Mouse (Mus musculus) hindbrain, embryonic 11.5 days (tissue): ENCODE results near the gene Nosip. TPM values are rescaled to one million over a fixed set of nuclear protein-coding genes. Genes with fewer than 3 reads are reported as not detected.
A peak's percentile ranks its signal among the peaks of the same experiment; 100 is the strongest.

ENCODE experiments used
- ATAC-seq: fragments of 200-750 bp; cut with Nextera tagmentation; 2 replicates; pipeline ENCODE4 v1.8.0; 2017; ENCODE audit warnings: mild to moderate bottlenecking, moderate TSS enrichment, moderate library complexity; ENCODE audit not compliant: low FRiP score
- DNase-seq: peaks from one replicate; pipeline ENCODE4 v3.0.0-alpha.2; 2015; ENCODE audit warnings: low spot score
- H3K27ac ChIP-seq: fragments of 300-500 bp; sonication (generic); 2 replicates; pipeline ENCODE4 v1.5.1; 2014; ENCODE audit warnings: mild to moderate bottlenecking, low read depth, low read length
- H3K27me3 ChIP-seq: fragments of 300-500 bp; sonication (generic); 2 replicates; pipeline ENCODE4 v1.6.1; 2014; ENCODE audit warnings: mild to moderate bottlenecking, low read length, moderate library complexity, mixed read lengths; ENCODE audit not compliant: control insufficient read depth, insufficient read depth
- H3K36me3 ChIP-seq: fragments of 300-500 bp; sonication (generic); 2 replicates; pipeline ENCODE4 v1.6.1; 2014; ENCODE audit warnings: mild to moderate bottlenecking, low read length, moderate library complexity, mixed read lengths; ENCODE audit not compliant: control insufficient read depth, insufficient read depth
- H3K4me1 ChIP-seq: fragments of 300-500 bp; sonication (generic); replicated peaks from 2 replicates; pipeline ENCODE4 v1.6.1; 2014; ENCODE audit warnings: low read length, mixed read lengths; ENCODE audit not compliant: control insufficient read depth, insufficient read depth
- H3K4me2 ChIP-seq: fragments of 300-500 bp; sonication (generic); replicated peaks from 2 replicates; pipeline ENCODE4 v1.6.1; 2014; ENCODE audit warnings: mild to moderate bottlenecking, low read depth, low read length
- H3K4me3 ChIP-seq: fragments of 300-500 bp; sonication (generic); 2 replicates; pipeline ENCODE4 v1.5.1; 2014; ENCODE audit warnings: low read depth, low read length
- H3K9ac ChIP-seq: fragments of 300-500 bp; sonication (generic); 2 replicates; pipeline ENCODE4 v1.6.1; 2014; ENCODE audit warnings: low read depth, low read length
- H3K9me3 ChIP-seq: fragments of 300-500 bp; sonication (generic); 2 replicates; pipeline ENCODE4 v1.6.1; 2016; ENCODE audit warnings: low read length; ENCODE audit not compliant: control insufficient read depth
- WGBS: fragments of 180-500 bp; shearing (Covaris S2); extraction: QIAGEN DNeasy Blood & Tissue Kit; methylation state at CpG from one replicate; pipeline ENCODE4 v1.1.7; 2014; 5-methylcytosine and 5-hydroxymethylcytosine counted together
- polyA plus RNA-seq: library from polyadenylated mRNA; unstranded; fragments of >200 nt; fragmentation: Nextera tagmentation; extraction: Ambion mirVana; gene quantifications from 2 replicates; pipeline ENCODE4 v1.2.1, GENCODE M21; 2014

Nosip gene
- 58.2 and 62.7 TPM in 2 replicates for polyA plus RNA-seq

- Histone ChIP-seq H3K27ac (peak within 1 kb of the TSS; percentile 68), H3K9me3 (no peaks in the 10 kb centered on the region), H3K27me3 (no peaks in the 10 kb centered on the region), H3K4me2 (peak within 1 kb of the TSS; percentile 42), H3K4me3 (peak within 1 kb of the TSS; percentile 54), H3K9ac (peak within 1 kb of the TSS; percentile 49), H3K36me3 (no peaks in the 10 kb centered on the region), H3K4me1 (peaks cover 6% of the 10 kb centered on the region; the same call in 1 of the 2 replicates)
- peak; percentile 89 for ATAC-seq
- DNase-seq = peak; percentile 97
- under 1% methylated on average over 31 of the region's 31 CpGs for WGBS
These were observed at the start of gene Nosip, which contains the start of gene Prrg2 for GRCm38 (mm10) chr7:45062239-45062835. Nosip (plus strand) TSS chr7:45062429. Prrg2 (minus strand) TSS chr7:45062677.

GRCm38 (mm10) chr7:45012824-45013223 lies 49.4 kb upstream of the Nosip start:
- H3K9ac ChIP-seq = no peak overlapping the region
- H3K4me3 ChIP-seq = no peak overlapping the region
- WGBS = 87% methylated on average over 4 of the region's 4 CpGs
- no peaks in the 10 kb centered on the region for H3K27me3 ChIP-seq
- H3K4me1 ChIP-seq = no peaks in the 10 kb centered on the region
- H3K4me2 ChIP-seq = no peak overlapping the region
- H3K36me3 ChIP-seq = peaks cover 21% of the 10 kb centered on the region
- ATAC-seq = no peak
- no peaks in the 10 kb centered on the region for H3K9me3 ChIP-seq
- DNase-seq = no peak
- no peak overlapping the region for H3K27ac ChIP-seq

- no peak overlapping the region for H3K27ac ChIP-seq
These were observed 48.7 kb upstream of the Nosip start for GRCm38 (mm10) chr7:45013366-45014095.

GRCm38 (mm10) chr7:45014096-45014451 lies 48.2 kb upstream of the Nosip start:
- DNase-seq (no peak), ATAC-seq (no peak)
- Histone ChIP-seq H3K4me3 (no peak overlapping the region), H3K36me3 (peaks cover 13% of the 10 kb centered on the region), H3K9ac (no peak overlapping the region), H3K4me1 (no peaks in the 10 kb centered on the region; the same call in 1 of the 2 replicates), H3K4me2 (no peak overlapping the region), H3K9me3 (no peaks in the 10 kb centered on the region), H3K27ac (no peak overlapping the region), H3K27me3 (no peaks in the 10 kb centered on the region; the same call in 1 of the 2 replicates)
- 93% methylated on average over 3 of the region's 3 CpGs for WGBS

More at GRCm38 (mm10) chr7:45013366-45014095, 48.7 kb upstream of the Nosip start:
- Histone ChIP-seq H3K4me2 (no peak overlapping the region), H3K9ac (no peak overlapping the region), H3K4me3 (no peak overlapping the region), H3K4me1 (no peaks in the 10 kb centered on the region), H3K27me3 (no peaks in the 10 kb centered on the region), H3K9me3 (no peaks in the 10 kb centered on the region), H3K36me3 (peaks cover 13% of the 10 kb centered on the region)
- DNase-seq (no peak), ATAC-seq (no peak)
- WGBS = 97% methylated on average over 16 of the region's 16 CpGs

- peak overlapping the region; percentile 70 for H3K4me2 ChIP-seq
These were observed 46.8 kb upstream of the Nosip start for GRCm38 (mm10) chr7:45015344-45015956.

DNA sequence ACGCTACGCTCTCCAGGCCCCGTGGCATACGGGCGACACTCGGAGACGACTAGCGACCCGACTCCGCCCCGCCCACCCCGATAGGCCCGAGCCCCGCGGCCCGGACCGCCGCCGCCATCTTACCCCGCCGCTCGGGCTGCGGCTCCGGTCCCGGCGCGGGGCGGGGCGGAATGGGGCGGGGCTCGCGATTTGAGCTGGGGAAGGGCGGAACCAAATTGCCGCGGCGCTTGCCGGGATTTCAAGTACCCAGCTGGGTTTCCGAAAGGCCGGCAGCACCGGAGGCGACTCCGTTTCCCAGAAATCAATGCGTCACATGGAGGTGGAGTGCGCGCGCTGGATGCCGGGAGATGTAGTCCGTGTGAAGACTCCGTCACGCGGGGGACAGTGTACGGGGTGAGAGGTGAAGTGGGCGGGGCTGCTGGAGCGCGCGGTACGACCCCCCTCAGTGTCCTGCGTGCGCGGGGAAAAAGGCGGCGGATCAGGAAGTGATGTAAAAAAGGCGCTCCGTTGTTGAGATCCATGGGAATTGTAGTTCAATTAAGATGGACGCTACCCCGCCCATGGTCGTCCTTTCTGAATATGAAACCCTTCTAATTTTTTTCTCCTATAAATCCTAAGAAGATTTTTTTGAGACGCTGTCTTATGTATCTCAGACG lies 46.1 kb upstream of the Nosip start, which contains the start of gene Scaf1:
Scaf1 (minus strand) TSS at position 407 of the 656 bp plus-strand sequence.
- H3K4me1 ChIP-seq = no peaks in the 10 kb centered on the region; the same call in 1 of the 2 replicates
- no peaks in the 10 kb centered on the region; the same call in 1 of the 2 replicates for H3K27me3 ChIP-seq
- no peaks in the 10 kb centered on the region for H3K9me3 ChIP-seq
- peak; percentile 100 for DNase-seq
- peaks cover 9% of the 10 kb centered on the region; the same call in 1 of the 2 replicates for H3K36me3 ChIP-seq
- ATAC-seq = peak; percentile 92
- peak within 1 kb of the TSS; percentile 80 for H3K4me2 ChIP-seq
- H3K9ac ChIP-seq = peak within 1 kb of the TSS; percentile 91
- peak within 1 kb of the TSS; percentile 74 for H3K27ac ChIP-seq
- under 1% methylated on average over 60 of the region's 69 CpGs for WGBS
- peak within 1 kb of the TSS; percentile 94 for H3K4me3 ChIP-seq

More at GRCm38 (mm10) chr7:45015344-45015956, 46.8 kb upstream of the Nosip start:
- Histone ChIP-seq H3K9ac (peak overlapping the region; percentile 91), H3K4me3 (peak overlapping the region; percentile 94), H3K4me1 (no peaks in the 10 kb centered on the region; the same call in 1 of the 2 replicates), H3K36me3 (peaks cover 9% of the 10 kb centered on the region; the same call in 1 of the 2 replicates), H3K27ac (peak overlapping the region; percentile 74), H3K9me3 (no peaks in the 10 kb centered on the region), H3K27me3 (no peaks in the 10 kb centered on the region; the same call in 1 of the 2 replicates)
- DNase-seq (no peak), ATAC-seq (no peak)
- 2% methylated on average over 20 of the region's 20 CpGs for WGBS

GRCm38 (mm10) chr7:45016761-45017160 lies 45.5 kb upstream of the Nosip start:
- WGBS = 2% methylated on average over 4 of the region's 4 CpGs
- H3K9ac ChIP-seq = peak overlapping the region; percentile 32; the same call in 1 of the 2 replicates
- H3K4me3 ChIP-seq = peak overlapping the region; percentile 94
- H3K27ac ChIP-seq = peak overlapping the region; percentile 61
- no peaks in the 10 kb centered on the region for H3K9me3 ChIP-seq
- peak overlapping the region; percentile 80 for H3K4me2 ChIP-seq
- no peaks in the 10 kb centered on the region; the same call in 1 of the 2 replicates for H3K27me3 ChIP-seq
- 0 out of 2 replicates have a peak, but pooled peaks have one; percentile 0 for ATAC-seq
- H3K36me3 ChIP-seq = peaks cover 5% of the 10 kb centered on the region; the same call in 1 of the 2 replicates
- no peak for DNase-seq
- no peaks in the 10 kb centered on the region; the same call in 1 of the 2 replicates for H3K4me1 ChIP-seq
